Mouse (Mus musculus): ENCODE data around the gene Bsn.

GRCm38 (mm10) chr9:108132373-108132772, 57.8 kb downstream of the Bsn start:
- no peak for TF ChIP-seq CTCF (IDR thresholded peaks at IDR 0.05; ENCODE audit: insufficient read depth, low read depth, low read length)
- no peak for TF ChIP-seq POLR2A (IDR thresholded peaks at IDR 0.05; ENCODE audit: insufficient read depth, low read depth, low read length)

Measured in olfactory bulb, adult 2 months (tissue).